Mouse (Mus musculus) intestine, embryonic 16.5 days (tissue): ENCODE measurements at regions not wholly inside any gene's neighbourhood (a gene's known extent, or its start where the extent isn't known, plus 50 kb on each side); places are given as distances from the start of the nearest gene placed in this dataset.

ENCODE experiments used
- ATAC-seq: fragments of 200-750 bp; cut with Nextera tagmentation; 2 replicates; pipeline ENCODE4 v1.8.0; 2017; ENCODE audit warnings: moderate TSS enrichment, moderate library complexity
- H3K27ac ChIP-seq: fragments of 300-500 bp; sonication (generic); 2 replicates; pipeline ENCODE4 v1.5.1; 2014; ENCODE audit warnings: mild to moderate bottlenecking, low read length
- H3K27me3 ChIP-seq: fragments of 300-500 bp; sonication (generic); replicated peaks from 2 replicates; pipeline ENCODE4 v1.6.1; 2014; ENCODE audit warnings: low read length, control low read depth, mixed read lengths; ENCODE audit not compliant: control insufficient read depth, insufficient read depth
- H3K36me3 ChIP-seq: fragments of 300-500 bp; sonication (generic); 2 replicates; pipeline ENCODE4 v1.6.1; 2014; ENCODE audit warnings: low read length, control low read depth; ENCODE audit not compliant: control insufficient read depth, insufficient read depth
- H3K4me1 ChIP-seq: fragments of 300-500 bp; sonication (generic); 2 replicates; pipeline ENCODE4 v1.6.1; 2014; ENCODE audit warnings: low read length, control low read depth, mixed read lengths; ENCODE audit not compliant: control insufficient read depth, insufficient read depth
- H3K4me2 ChIP-seq: fragments of 300-500 bp; sonication (generic); 2 replicates; pipeline ENCODE4 v1.6.1; 2014; ENCODE audit warnings: low read depth, low read length, control low read depth
- H3K4me3 ChIP-seq: fragments of 300-500 bp; sonication (generic); 2 replicates; pipeline ENCODE4 v1.5.1; 2014; ENCODE audit warnings: mild to moderate bottlenecking, low read length
- H3K9ac ChIP-seq: fragments of 300-500 bp; sonication (generic); 2 replicates; pipeline ENCODE4 v1.6.1; 2014; ENCODE audit warnings: low read depth, low read length
- H3K9me3 ChIP-seq: fragments of 300-500 bp; sonication (generic); 2 replicates; pipeline ENCODE4 v1.6.1; 2016; ENCODE audit warnings: low read length, control low read depth; ENCODE audit not compliant: control insufficient read depth
- WGBS: fragments of 180-500 bp; shearing (Covaris S2); extraction: QIAGEN DNeasy Blood & Tissue Kit; methylation state at CpG from one replicate; pipeline ENCODE4 v1.1.7; 2014; 5-methylcytosine and 5-hydroxymethylcytosine counted together

- ATAC-seq, result no peak
- Histone ChIP-seq H3K4me2 (no peak overlapping the region), H3K9me3 (no peaks in the 10 kb centered on the region), H3K27ac (no peak overlapping the region), H3K27me3 (no peaks in the 10 kb centered on the region), H3K36me3 (no peaks in the 10 kb centered on the region), H3K9ac (no peak overlapping the region), H3K4me3 (no peak overlapping the region), H3K4me1 (no peaks in the 10 kb centered on the region)
- 65% methylated on average over 2 of the region's 2 CpGs for WGBS
Observed at GRCm38 (mm10) chr9:84775190-84775589, 537.4 kb upstream of the Gm11114 start.

- ATAC-seq, result no peak
- Histone ChIP-seq H3K9ac (no peak overlapping the region), H3K9me3 (no peaks in the 10 kb centered on the region), H3K36me3 (no peaks in the 10 kb centered on the region), H3K4me2 (no peak overlapping the region), H3K27me3 (no peaks in the 10 kb centered on the region), H3K4me3 (no peak overlapping the region), H3K27ac (no peak overlapping the region), H3K4me1 (no peaks in the 10 kb centered on the region)
- WGBS, result 76% methylated on average over 1 of the region's 1 CpGs
Observed at GRCm38 (mm10) chr9:84779125-84779524, 533.4 kb upstream of the Gm11114 start.

GRCm38 (mm10) chr9:84825768-84826167 lies 486.8 kb upstream of the Gm11114 start:
- Histone ChIP-seq H3K27ac (no peak overlapping the region), H3K27me3 (no peaks in the 10 kb centered on the region), H3K9me3 (no peaks in the 10 kb centered on the region), H3K4me3 (no peak overlapping the region), H3K9ac (no peak overlapping the region), H3K36me3 (no peaks in the 10 kb centered on the region), H3K4me1 (no peaks in the 10 kb centered on the region), H3K4me2 (no peak overlapping the region)
- no peak for ATAC-seq

- ATAC-seq, result no peak
- no peaks in the 10 kb centered on the region for H3K27me3 ChIP-seq
- 77% methylated on average over 5 of the region's 5 CpGs for WGBS
- no peak overlapping the region for H3K9ac ChIP-seq
- H3K27ac ChIP-seq, result no peak overlapping the region
- no peak overlapping the region for H3K4me3 ChIP-seq
- H3K36me3 ChIP-seq, result no peaks in the 10 kb centered on the region
- no peak overlapping the region for H3K4me2 ChIP-seq
- no peaks in the 10 kb centered on the region for H3K4me1 ChIP-seq
- no peaks in the 10 kb centered on the region for H3K9me3 ChIP-seq
Observed at GRCm38 (mm10) chr9:84828934-84829333, 483.6 kb upstream of the Gm11114 start.

GRCm38 (mm10) chr9:84830639-84831038 lies 481.9 kb upstream of the Gm11114 start:
- no peak overlapping the region for H3K27ac ChIP-seq
- H3K9me3 ChIP-seq, result no peaks in the 10 kb centered on the region
- no peak overlapping the region for H3K9ac ChIP-seq
- no peak for ATAC-seq
- no peak overlapping the region for H3K4me2 ChIP-seq
- WGBS, result 48% methylated on average over 2 of the region's 2 CpGs
- H3K4me1 ChIP-seq, result no peaks in the 10 kb centered on the region
- H3K27me3 ChIP-seq, result no peaks in the 10 kb centered on the region
- no peaks in the 10 kb centered on the region for H3K36me3 ChIP-seq
- H3K4me3 ChIP-seq, result no peak overlapping the region

- no peaks in the 10 kb centered on the region for H3K4me1 ChIP-seq
- H3K36me3 ChIP-seq, result no peaks in the 10 kb centered on the region
- no peaks in the 10 kb centered on the region for H3K27me3 ChIP-seq
- no peak overlapping the region for H3K9ac ChIP-seq
- no peak for ATAC-seq
- H3K4me2 ChIP-seq, result no peak overlapping the region
- 90% methylated on average over 1 of the region's 1 CpGs for WGBS
- H3K4me3 ChIP-seq, result no peak overlapping the region
- no peaks in the 10 kb centered on the region for H3K9me3 ChIP-seq
- no peak overlapping the region for H3K27ac ChIP-seq
Observed at GRCm38 (mm10) chr9:84837498-84837897, 475.1 kb upstream of the Gm11114 start.

- no peaks in the 10 kb centered on the region for H3K9me3 ChIP-seq
- H3K9ac ChIP-seq, result no peak overlapping the region
- H3K27ac ChIP-seq, result no peak overlapping the region
- no peak overlapping the region for H3K4me3 ChIP-seq
- no peaks in the 10 kb centered on the region for H3K4me1 ChIP-seq
- no peak overlapping the region for H3K4me2 ChIP-seq
- no peak for ATAC-seq
- H3K36me3 ChIP-seq, result no peaks in the 10 kb centered on the region
- no peaks in the 10 kb centered on the region for H3K27me3 ChIP-seq
Observed at GRCm38 (mm10) chr9:84844021-84844420, 468.6 kb upstream of the Gm11114 start.

GRCm38 (mm10) chr9:84861600-84861999 lies 451.0 kb upstream of the Gm11114 start:
- Histone ChIP-seq H3K9ac (no peak overlapping the region), H3K4me2 (no peak overlapping the region), H3K36me3 (no peaks in the 10 kb centered on the region), H3K27ac (no peak overlapping the region), H3K9me3 (no peaks in the 10 kb centered on the region), H3K27me3 (no peaks in the 10 kb centered on the region), H3K4me3 (no peak overlapping the region), H3K4me1 (no peaks in the 10 kb centered on the region)
- WGBS, result 59% methylated on average over 6 of the region's 6 CpGs
- ATAC-seq, result no peak

GRCm38 (mm10) chr9:84863431-84863830 lies 449.1 kb upstream of the Gm11114 start:
- Histone ChIP-seq H3K4me1 (no peaks in the 10 kb centered on the region), H3K4me3 (no peak overlapping the region), H3K36me3 (no peaks in the 10 kb centered on the region), H3K27ac (no peak overlapping the region), H3K4me2 (no peak overlapping the region), H3K9ac (no peak overlapping the region), H3K27me3 (no peaks in the 10 kb centered on the region), H3K9me3 (no peaks in the 10 kb centered on the region)
- 90% methylated on average over 5 of the region's 5 CpGs for WGBS
- no peak for ATAC-seq

GRCm38 (mm10) chr9:84894148-84894547 lies 418.4 kb upstream of the Gm11114 start:
- H3K4me2 ChIP-seq, result no peak overlapping the region
- H3K9me3 ChIP-seq, result no peaks in the 10 kb centered on the region
- 64% methylated on average over 2 of the region's 2 CpGs for WGBS
- no peaks in the 10 kb centered on the region for H3K36me3 ChIP-seq
- H3K4me1 ChIP-seq, result no peaks in the 10 kb centered on the region
- no peak overlapping the region for H3K27ac ChIP-seq
- no peak overlapping the region for H3K9ac ChIP-seq
- H3K4me3 ChIP-seq, result no peak overlapping the region
- ATAC-seq, result no peak
- no peaks in the 10 kb centered on the region for H3K27me3 ChIP-seq
